Mouse (Mus musculus) limb, embryonic 14.5 days (tissue): ENCODE results near the gene H3f3b. TPM values are rescaled to one million over a fixed set of nuclear protein-coding genes. Genes with fewer than 3 reads are reported as not detected.

Source experiments
- ATAC-seq: fragments of 200-750 bp; cut with Nextera tagmentation; 2 replicates; pipeline ENCODE4 v1.8.0; 2017; ENCODE audit warnings: low read depth, moderate number of reproducible peaks, moderate TSS enrichment; ENCODE audit not compliant: low FRiP score
- DNase-seq: peaks from one replicate; pipeline ENCODE4 v3.0.0-alpha.2; 2015; ENCODE audit warnings: low spot score
- H3K27ac ChIP-seq: fragments of 300-500 bp; sonication (generic); replicated peaks from 2 replicates; pipeline ENCODE4 v1.5.1; 2014; ENCODE audit warnings: low read depth, mild to moderate bottlenecking, low read length, moderate library complexity, mixed read lengths
- H3K27me3 ChIP-seq: fragments of 300-500 bp; sonication (generic); 2 replicates; pipeline ENCODE4 v1.6.1; 2014; ENCODE audit warnings: low read length, mixed read lengths; ENCODE audit not compliant: control insufficient read depth, insufficient read depth
- H3K36me3 ChIP-seq: fragments of 300-500 bp; sonication (generic); 2 replicates; pipeline ENCODE4 v1.6.1; 2014; ENCODE audit warnings: mild to moderate bottlenecking, low read length, moderate library complexity, mixed read lengths; ENCODE audit not compliant: control insufficient read depth, insufficient read depth
- H3K4me1 ChIP-seq: fragments of 300-500 bp; sonication (generic); 2 replicates; pipeline ENCODE4 v1.6.1; 2014; ENCODE audit warnings: antibody characterized with exemption, low read length, mixed read lengths; ENCODE audit not compliant: control insufficient read depth, insufficient read depth
- H3K4me2 ChIP-seq: fragments of 300-500 bp; sonication (generic); replicated peaks from 2 replicates; pipeline ENCODE4 v1.6.1; 2014; ENCODE audit warnings: low read depth, mild to moderate bottlenecking, low read length, moderate library complexity; ENCODE audit not compliant: severe bottlenecking
- H3K4me3 ChIP-seq: fragments of 300-500 bp; sonication (generic); replicated peaks from 2 replicates; pipeline ENCODE4 v1.5.1; 2014; ENCODE audit warnings: low read length
- H3K9ac ChIP-seq: fragments of 300-500 bp; sonication (generic); 2 replicates; pipeline ENCODE4 v1.6.1; 2014; ENCODE audit warnings: mild to moderate bottlenecking, low read depth, low read length, moderate library complexity; ENCODE audit not compliant: severe bottlenecking
- H3K9me3 ChIP-seq: fragments of 300-500 bp; sonication (generic); 2 replicates; pipeline ENCODE4 v1.6.1; 2016; ENCODE audit warnings: low read length; ENCODE audit not compliant: control insufficient read depth
- POLR2A ChIP-seq: fragments of 200-500 bp; IDR thresholded peaks from 2 replicates; pipeline ENCODE4 v1.8.0; 2012; ENCODE audit warnings: inconsistent platforms, mild to moderate bottlenecking, moderate library complexity, borderline replicate concordance; ENCODE audit not compliant: insufficient read depth, insufficient read length; ENCODE audit errors: extremely low read depth
- WGBS: fragments of 180-500 bp; shearing (Covaris S2); extraction: QIAGEN DNeasy Blood & Tissue Kit; methylation state at CpG from one replicate; pipeline ENCODE4 v1.1.7; 2014; 5-methylcytosine and 5-hydroxymethylcytosine counted together
- polyA plus RNA-seq, 2 experiments: library from polyadenylated mRNA; depleted of rRNA in 1 of 2; stranded (reverse) in 1 of 2; unstranded in 1 of 2; fragments of >200 nt; fragmentation: Nextera tagmentation in 1 of 2; extraction: Ambion mirVana in 1 of 2; gene quantifications; 2 replicates each; pipeline versions ENCODE4 v1.2.1 to v1.2.3; 2012 to 2014

The H3f3b gene
- polyA plus RNA-seq, 2 experiments, result 951 to 1,919 TPM

DNA sequence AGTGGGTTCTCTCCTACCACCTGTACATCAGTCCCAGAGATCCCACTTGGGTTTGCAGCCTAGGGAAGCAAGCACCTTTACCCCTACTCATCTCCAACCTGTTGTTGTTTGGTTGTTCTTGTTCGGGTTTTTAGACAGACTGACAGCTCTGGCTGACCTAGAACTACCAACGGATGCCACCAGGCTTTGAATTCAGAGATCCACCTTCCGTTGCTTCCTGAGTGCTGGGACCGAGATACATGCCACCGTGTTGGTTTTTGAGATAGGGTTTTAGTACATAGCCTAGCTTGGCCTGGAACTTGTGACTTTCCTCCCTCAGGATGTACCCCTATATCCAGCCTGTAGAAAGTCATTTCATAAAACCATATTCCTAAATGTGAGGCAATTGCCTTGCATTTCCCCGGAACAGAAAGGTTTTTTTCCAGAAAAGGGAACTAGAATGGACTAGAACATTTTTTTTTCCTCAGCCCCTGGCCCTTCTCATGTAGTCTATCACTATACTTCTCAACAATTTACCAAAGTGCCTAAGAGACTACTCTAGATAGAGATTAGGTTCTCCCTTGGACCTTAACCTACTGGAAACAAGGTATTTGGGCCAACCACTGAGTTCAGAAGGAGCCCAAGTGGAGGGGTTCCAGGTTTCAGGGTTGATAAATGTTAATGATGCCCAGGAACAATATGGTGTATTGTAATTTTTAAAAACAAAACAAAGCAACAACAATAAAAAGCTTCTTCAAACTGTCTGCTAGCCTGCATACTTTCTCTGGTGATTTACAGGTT is 1.5 kb upstream of the H3f3b start:
- H3K27ac ChIP-seq, result no peak overlapping the region
- WGBS, result 76% methylated on average over 6 of the region's 6 CpGs

DNA sequence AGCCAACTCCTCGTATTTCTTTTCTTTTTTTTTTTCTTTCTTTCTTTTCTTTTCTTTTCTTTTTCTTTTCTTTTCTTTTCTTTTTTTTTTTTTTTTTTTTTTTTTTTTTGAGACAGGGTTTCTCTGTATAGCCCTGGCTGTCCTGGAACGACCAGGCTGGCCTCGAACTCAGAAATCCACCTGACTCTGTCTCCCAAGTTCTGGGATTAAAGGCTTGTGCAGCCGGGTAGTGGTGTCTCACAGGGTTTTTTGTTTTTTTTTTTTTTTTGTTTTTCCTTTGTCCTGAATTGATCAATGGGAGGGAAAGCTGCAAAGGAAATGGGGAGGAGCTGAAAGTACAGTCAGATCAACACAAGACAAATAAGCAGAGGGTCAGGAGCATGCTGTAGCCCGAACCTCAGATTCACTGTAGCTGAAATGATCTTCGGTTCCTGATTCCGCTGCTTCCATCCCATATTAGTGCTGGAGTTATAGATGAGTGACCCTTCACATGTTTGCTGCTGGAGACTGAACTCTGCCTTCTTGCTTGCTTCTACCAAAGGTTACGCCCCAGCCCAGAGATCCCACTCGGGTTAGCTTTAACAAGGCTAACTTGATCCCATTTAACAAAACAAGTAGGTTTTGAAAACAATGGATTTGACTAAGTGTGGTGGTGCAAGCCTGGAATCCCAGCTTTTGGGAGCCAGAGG is 559 bp upstream of the H3f3b start:
- no peak for TF ChIP-seq POLR2A
- H3K4me3 ChIP-seq, result no peak overlapping the region
- H3K9ac ChIP-seq, result no peak overlapping the region
- peaks cover 8% of the 10 kb centered on the region for H3K4me1 ChIP-seq
- no peak for DNase-seq
- ATAC-seq, result no peak
- H3K27me3 ChIP-seq, result no peaks in the 10 kb centered on the region
- H3K27ac ChIP-seq, result no peak overlapping the region
- 83% methylated on average over 9 of the region's 9 CpGs for WGBS
- peaks cover 6% of the 10 kb centered on the region for H3K36me3 ChIP-seq
- no peak overlapping the region for H3K4me2 ChIP-seq
- H3K9me3 ChIP-seq, result no peaks in the 10 kb centered on the region

More for the DNA sequence above, 1.5 kb upstream of the H3f3b start:
- Histone ChIP-seq H3K9ac (peak overlapping the region; percentile 87; the same call in 1 of the 2 replicates), H3K36me3 (no peaks in the 10 kb centered on the region), H3K9me3 (no peaks in the 10 kb centered on the region), H3K27me3 (no peaks in the 10 kb centered on the region), H3K4me2 (peak overlapping the region; percentile 58), H3K4me3 (peak overlapping the region; percentile 46), H3K4me1 (peaks cover 8% of the 10 kb centered on the region)
- TF ChIP-seq POLR2A, result no peak
- no peak for DNase-seq
- no peak for ATAC-seq

DNA sequence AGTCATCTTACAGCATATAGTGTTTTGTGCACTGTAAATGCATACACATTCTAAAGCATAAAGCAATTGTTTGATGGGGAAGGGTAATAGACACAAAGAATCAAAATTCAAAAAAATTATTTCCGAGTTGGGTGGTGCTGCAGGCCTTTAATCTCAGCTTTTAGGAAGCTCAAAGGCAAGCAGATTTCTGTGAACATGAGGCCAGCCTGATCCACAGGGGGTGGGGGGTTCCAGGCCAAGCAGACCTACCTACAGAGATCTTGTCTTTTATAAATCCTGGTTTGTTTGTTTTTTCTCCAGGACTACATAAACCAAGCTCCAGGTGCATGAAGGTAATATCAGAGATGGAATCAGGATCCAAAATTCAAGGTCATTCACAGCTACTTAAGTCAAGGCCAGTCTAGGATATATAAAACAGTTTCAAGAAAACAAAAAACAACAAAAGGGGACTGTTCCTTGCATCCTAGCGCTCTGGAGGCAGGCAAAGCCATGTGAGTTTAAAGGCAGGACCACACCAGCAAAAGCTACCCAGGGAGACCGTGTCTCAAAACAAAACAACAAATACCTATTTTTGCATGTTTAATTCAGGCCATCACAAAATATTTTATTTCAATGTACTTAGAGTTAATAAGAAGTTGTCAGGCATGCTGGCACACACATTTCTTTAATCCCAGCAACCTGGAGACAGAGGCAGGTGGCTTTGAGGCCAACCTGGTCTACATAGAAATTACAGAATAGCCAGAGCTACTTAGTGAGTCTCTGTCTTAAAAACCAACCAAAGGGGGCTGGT is 2.5 kb downstream of the H3f3b start:
- Histone ChIP-seq H3K4me3 (no peak overlapping the region), H3K36me3 (peaks cover 29% of the 10 kb centered on the region), H3K9me3 (no peaks in the 10 kb centered on the region), H3K4me1 (peaks cover 8% of the 10 kb centered on the region), H3K4me2 (no peak overlapping the region), H3K27ac (no peak overlapping the region), H3K27me3 (no peaks in the 10 kb centered on the region), H3K9ac (no peak overlapping the region)
- ATAC-seq (no peak), DNase-seq (no peak)
- no peak for TF ChIP-seq POLR2A
- 89% methylated on average over 3 of the region's 3 CpGs for WGBS

DNA sequence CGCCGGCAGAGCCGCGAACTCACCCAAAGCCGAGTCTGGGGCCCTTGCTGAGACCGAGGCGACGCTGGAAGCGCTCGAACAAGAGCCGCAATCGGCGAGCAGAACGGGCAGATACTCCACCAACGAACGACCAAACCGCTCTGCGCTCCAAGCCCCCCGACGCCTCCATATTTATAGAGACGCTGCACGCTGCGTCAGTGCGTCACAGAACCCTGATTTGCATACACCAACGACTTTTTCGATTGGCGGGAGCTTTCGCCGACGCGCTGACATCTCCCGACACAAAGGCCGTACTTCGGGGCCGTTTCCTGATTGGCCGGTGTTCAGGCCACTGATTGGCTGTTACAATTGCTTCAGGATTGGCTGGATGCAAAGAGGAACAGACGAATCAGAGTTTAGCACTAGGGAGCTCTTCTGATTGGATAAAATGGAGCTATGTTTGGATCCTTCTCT is 3.4 kb downstream of the H3f3b start:
- DNase-seq (peak; percentile 99), ATAC-seq (peak; percentile 94)
- H3K4me2 ChIP-seq, result 0 out of 2 replicates have a peak overlapping the region, but pooled peaks have one; percentile 37
- peak overlapping the region; percentile 100 for H3K9ac ChIP-seq
- no peaks in the 10 kb centered on the region for H3K27me3 ChIP-seq
- no peaks in the 10 kb centered on the region for H3K9me3 ChIP-seq
- peak overlapping the region; percentile 97 for H3K4me3 ChIP-seq
- peak overlapping the region; percentile 98 for H3K27ac ChIP-seq
- H3K4me1 ChIP-seq, result peaks cover 8% of the 10 kb centered on the region
- peaks cover 29% of the 10 kb centered on the region for H3K36me3 ChIP-seq
- TF ChIP-seq POLR2A, result peak; percentile 100
- 0% methylated on average over 37 of the region's 37 CpGs for WGBS
